Mouse (Mus musculus): ENCODE measurements around the gene Evc.

Evc gene

DNA sequence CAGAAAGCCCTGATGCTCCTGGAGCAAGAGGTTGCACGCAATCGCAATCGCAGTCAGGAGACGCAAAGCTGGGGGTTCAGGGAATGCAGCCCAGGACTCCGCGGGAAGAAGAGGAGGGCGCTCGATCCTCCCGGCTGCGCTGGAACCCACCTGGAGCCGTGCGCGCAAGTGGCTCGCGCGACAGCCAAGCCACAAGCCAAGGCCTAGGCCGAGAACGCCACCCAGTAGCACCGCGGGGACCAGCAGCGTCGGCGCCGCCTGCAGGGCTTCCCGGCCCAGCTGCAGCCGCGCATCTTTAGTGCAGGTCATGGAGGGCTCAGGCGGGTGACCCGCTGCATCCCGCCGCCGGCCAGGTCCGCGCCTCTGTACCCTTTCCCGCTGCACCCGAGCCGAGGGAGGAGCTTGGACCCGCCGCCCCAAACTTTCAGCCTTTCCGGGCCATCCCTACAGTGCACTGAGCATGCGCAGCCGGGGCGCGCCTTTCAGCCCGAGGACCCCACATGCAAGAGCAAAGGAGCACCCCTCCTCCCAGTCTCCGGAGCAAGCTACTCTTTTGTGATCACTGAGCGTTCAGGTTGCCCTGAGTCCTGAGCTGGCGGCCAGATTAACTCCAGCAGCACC lies at the start of gene Evc:
Gene Evc, minus strand, starts transcription at position 410 of the 621 bp plus-strand sequence.
- DNase-seq (ENCODE audit: low read depth, low spot score): no peak

DNA sequence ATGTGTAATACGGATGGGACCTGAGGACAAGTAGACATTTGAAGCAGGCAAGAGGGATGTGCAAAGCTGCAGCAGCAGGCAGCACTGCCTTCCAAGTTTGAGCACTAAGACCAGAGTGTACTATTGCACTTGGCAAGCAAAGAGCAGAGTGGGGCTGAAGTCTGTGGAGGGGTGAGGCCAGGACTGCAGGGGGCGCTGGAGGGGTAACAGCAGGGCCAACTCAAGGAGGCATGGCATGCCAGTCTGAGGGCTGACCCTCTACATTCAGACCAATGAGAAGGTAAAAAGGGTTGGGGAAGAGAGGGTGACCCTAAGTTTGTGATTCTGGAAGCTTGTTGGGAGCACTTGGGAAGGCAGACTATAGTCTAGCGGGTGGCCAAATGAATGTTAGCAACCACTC lies 46.9 kb upstream of the Evc start:
- no peak for DNase-seq (ENCODE audit: low read depth, low spot score)

- DNase-seq (ENCODE audit: low read depth, low spot score): no peak
Observed at GRCm38 (mm10) chr5:37380641-37381040, 43.9 kb upstream of the Evc start.

GRCm38 (mm10) chr5:37377376-37377775 lies 40.7 kb upstream of the Evc start:
- DNase-seq (ENCODE audit: low read depth, low spot score): no peak

- DNase-seq (ENCODE audit: low read depth, low spot score): no peak
Observed at GRCm38 (mm10) chr5:37368796-37369195, 32.1 kb upstream of the Evc start.

DNA sequence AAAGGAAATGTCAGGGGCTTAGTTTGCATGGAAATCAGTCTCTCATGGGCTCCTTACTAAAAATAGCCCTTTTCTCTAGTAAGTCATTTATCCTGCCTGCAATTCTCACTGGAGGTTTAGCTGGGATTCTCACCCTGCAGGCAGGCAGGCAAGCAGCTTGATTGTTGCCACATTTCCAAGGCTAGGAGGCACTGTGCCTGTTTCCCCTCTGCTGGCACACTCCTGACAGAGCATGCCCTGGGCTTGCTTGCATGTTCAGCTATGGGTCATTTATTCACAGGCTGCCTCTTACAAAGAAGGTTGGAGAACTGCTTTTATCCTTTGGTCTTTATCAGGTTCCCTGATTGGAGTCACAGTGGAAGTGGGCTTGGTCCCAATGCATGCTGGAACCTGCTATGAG lies 29.1 kb upstream of the Evc start:
- no peak for DNase-seq (ENCODE audit: low read depth, low spot score)

- no peak for DNase-seq (ENCODE audit: low read depth, low spot score)
Observed at GRCm38 (mm10) chr5:37363284-37363683, 26.6 kb upstream of the Evc start.

- DNase-seq (ENCODE audit: low read depth, low spot score): no peak
Observed at GRCm38 (mm10) chr5:37362618-37363017, 25.9 kb upstream of the Evc start.

DNA sequence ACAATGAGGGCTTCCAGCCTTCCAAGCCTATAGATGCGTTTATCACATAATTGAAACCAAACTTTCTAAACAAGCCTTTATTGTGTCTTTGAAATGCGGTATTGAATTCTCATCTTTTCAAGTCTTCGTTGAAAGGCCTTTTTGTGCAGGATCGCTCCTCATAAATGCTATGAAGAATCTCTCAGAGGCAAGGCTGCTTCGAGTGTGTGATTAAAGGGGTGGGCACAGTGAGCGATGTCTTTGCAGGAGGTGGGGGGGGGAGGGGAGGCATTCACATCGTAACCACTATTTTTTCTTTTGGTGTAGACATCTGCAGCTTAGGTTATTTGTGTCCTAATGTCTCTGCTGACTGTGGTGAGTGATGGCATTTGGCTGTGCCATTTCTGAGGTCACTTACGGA lies 19.3 kb upstream of the Evc start:
- no peak for DNase-seq (ENCODE audit: low read depth, low spot score)

DNA sequence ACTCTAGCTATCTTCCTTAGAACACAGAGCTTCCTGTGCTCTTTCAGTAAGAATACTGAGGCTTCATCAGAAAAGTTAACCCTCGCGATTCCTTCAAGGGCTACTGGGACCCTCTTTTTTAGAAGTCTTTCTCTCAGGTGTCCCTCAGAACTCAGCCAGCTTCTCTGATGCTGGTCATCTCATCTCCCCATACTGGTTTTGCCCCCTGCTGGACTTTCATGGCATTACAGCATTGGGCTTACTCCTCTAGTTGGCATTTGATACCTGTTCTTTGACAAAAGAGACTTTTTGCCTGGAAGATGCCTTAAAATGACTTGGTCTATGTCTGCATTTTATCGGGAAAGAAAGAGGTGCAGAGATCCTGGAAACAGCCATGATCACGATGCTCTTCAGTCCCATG lies 17.7 kb upstream of the Evc start:
- DNase-seq (ENCODE audit: low read depth, low spot score): no peak

- no peak for DNase-seq (ENCODE audit: low read depth, low spot score)
Observed at GRCm38 (mm10) chr5:37351791-37352190, 15.1 kb upstream of the Evc start.

DNA sequence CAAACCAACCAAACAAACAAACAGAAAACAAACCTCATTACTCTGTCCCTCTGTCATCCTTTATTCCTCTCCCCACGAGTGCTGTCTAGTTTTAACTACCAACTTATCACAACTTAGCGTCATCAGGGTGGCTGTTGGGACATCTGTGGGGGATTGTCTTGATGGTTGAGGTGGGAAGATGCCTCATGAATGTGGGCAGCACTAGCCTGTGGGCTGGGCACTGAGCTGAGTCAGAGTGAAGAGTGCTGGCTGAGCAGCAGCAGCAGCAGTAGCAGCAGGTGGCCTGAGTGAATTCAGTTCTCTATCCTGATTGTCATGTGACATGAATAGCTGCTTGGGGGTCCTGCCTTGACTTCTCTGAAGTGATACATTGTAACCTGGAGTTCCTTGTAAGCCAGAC lies 7.3 kb upstream of the Evc start:
- no peak for DNase-seq (ENCODE audit: low read depth, low spot score)

DNA sequence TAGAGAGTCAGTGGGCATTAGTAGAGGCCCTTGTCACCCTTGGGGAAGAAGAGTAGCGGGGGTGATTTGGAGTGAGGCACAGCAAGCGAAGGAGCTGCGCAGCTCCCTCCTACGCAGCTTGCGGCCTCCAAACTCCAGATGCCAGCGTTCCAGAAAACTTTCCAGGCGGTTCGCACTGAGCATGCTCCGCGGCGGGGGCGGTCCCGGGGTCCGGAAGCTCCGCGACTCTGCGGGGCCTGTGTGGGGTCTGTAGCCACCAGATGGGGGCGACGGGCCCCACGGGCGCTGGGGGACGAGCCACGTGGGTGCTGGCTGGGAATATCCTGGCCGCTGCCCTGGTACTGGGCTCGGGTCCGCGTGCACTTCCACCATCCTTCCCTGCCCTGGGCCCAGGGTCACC lies 1.6 kb upstream of the Evc start, which contains the start of gene Evc2:
Gene Evc2, plus strand, starts transcription at position 212 of the 400 bp plus-strand sequence.
- DNase-seq (ENCODE audit: low read depth, low spot score): no peak

- no peak for DNase-seq (ENCODE audit: low read depth, low spot score)
Observed at GRCm38 (mm10) chr5:37337696-37338095, 1.0 kb upstream of the Evc start.

- no peak for DNase-seq (ENCODE audit: low read depth, low spot score)
Observed at GRCm38 (mm10) chr5:37335061-37335460, 1.6 kb downstream of the Evc start.

DNA sequence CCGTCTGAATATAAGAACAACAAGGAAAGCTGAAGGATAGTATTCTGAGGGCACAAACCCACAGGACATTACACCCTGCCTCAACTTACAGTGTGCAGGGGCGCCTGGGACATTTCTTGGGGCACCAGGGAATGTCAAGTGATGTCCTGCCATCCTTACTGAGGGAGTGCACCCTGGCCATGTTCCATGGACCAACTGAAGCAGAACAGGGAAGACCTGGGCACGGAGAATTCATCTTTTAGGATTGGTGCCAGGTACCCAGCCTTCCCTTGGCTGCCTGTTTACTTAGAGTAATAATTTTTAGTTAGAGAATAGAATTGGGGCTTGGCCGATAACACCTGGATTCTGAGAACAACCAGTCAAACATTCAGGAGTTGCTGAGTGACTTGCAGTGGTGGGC lies 4.6 kb downstream of the Evc start:
- no peak for DNase-seq (ENCODE audit: low read depth, low spot score)

GRCm38 (mm10) chr5:37331133-37331505 lies 5.6 kb downstream of the Evc start:
- no peak for DNase-seq (ENCODE audit: low read depth, low spot score)

DNA sequence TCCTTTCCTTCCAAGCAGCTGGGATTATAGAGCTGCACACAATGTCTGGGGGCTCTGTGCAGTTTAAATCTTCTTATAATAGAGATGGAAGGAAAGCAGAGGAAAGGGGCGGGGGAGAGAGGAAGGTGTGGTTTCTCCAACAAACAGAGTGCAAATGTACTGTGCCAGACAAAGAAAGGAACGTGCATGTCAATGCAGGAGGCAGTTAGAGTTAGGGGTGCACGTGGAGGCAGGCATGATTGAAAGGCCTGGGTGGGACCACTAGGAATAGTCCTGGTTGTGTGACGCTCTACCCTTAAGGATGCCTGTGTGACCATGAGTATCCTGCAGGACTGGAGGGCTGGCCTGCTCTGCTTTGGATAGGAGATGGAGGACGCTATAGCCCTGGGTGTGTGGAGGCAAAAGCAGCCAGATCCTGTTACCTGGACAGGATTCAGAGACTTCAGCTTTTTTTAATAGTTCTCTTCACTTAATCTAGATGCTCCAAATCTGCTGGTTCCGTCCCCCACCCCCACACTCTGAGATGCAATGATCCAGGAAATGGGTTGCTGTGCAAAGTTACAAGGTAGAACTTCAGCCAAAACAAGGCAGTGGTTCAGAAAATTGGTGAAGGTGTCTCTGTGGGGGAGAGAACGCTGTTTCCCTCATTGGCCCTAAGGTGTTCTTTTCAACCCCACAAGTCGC lies 6.1 kb downstream of the Evc start:
- DNase-seq (ENCODE audit: low read depth, low spot score): no peak

DNA sequence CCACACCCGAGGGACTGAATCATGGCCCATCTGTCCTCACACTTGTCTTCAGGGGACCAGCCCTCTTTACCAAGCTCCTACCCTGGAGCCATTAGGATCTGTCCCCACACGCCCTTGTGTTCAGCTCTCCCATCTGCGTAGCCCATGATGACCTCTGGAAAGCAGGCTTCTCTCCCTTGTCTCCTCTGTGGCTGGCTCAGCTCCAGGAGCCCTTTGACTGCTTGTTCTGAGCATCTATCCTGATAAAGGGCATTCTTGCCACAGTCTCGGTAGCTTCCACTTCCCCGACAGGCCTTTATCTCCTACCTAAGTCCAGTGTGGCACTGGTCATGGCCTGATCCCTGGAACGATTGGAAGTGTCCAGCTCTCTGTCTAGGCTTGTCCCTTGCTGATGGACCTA lies 10.0 kb downstream of the Evc start:
- no peak for DNase-seq (ENCODE audit: low read depth, low spot score)

DNA sequence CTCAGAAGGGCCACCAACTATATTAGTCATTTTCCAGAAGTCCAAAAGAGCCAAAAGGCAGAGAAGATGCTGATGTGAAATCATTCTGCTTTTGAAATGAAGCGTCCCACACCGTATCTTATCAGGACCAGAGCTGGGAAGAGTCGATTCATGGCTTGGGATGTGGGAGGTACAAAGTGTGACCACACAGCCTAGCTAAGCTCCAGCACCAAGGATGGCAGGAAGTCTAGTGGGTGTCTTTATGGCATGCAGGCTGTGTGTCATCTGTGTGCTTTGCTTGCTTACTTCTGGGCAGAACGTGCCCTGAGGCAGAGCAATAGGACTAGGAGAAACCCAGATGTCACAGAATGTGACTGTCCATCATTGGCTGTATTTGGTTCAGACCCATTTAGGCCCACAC lies 15.9 kb downstream of the Evc start:
- no peak for DNase-seq (ENCODE audit: low read depth, low spot score)

GRCm38 (mm10) chr5:37320174-37320573 lies 16.5 kb downstream of the Evc start:
- DNase-seq (ENCODE audit: low read depth, low spot score): no peak

DNA sequence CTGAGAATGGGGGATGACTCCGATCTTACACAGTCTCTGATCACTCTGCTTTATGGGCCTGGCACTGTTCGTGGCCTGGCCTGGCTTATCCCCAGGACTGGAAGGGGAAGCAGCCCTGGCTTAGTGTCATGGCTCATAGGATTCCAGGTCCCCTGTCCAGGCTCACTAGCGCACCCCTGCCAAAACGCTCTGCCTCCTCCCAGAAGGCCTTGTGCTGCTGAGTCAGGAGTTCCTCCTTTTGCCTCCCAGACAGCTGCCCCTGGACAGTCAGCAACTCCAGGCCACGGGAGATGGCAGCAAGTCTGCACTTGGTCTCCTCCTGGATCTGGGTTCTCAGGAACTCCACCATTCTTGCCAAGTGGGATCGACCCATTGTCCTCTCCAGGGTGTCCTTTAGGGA lies 18.0 kb downstream of the Evc start:
- no peak for DNase-seq (ENCODE audit: low read depth, low spot score)

DNA sequence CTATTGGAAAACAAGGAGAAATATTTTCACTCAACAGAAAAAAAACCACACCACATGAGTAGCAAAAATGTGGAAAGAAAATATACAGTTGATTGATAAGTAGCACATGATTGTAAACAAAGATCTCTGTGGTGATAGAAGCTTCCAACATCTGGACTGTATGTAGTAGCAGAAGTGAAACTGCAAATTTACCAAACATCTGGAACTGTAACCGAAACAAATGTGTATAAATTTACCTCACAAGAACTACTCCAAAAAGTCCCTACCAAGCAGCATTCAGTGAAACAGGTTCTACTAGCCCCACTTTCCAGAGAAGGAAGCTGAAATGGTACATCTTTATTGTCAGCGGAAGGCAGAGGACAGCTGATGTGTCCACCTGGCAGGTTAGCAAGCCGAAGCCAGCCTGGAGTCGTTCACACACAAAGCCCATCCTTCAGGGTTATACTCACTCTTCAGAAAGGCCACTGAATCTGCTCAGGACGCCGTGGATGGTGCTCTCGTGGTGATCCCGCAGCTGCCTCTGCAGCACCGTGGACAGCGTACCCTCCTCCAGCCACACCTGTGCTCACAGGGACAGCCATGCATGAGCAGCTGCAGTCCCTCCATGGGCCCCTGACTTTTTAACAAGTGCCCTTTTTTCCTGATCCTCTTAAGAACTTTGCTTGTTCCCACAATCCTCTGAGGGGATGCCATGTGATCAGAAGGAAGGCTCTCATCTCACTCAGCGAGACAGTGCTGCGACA lies 23.5 kb downstream of the Evc start:
- DNase-seq (ENCODE audit: low read depth, low spot score): no peak

All from brain, embryonic 18.5 days (tissue).